Mouse (Mus musculus) heart, adult 10 weeks (tissue): ENCODE results near the gene Fip1l1. TPM values are rescaled to one million over a fixed set of nuclear protein-coding genes. Genes with fewer than 3 reads are reported as not detected.

ENCODE experiments used
- polyA plus RNA-seq: library from polyadenylated mRNA; stranded (reverse); fragments of 350-450 nt; fragmentation: Illumina TruSeq; extraction: RNeasy Lipid Tissue Mini Kit (QIAGEN cat#74804); gene quantifications from one replicate; pipeline ENCODE4 v1.2.3, GENCODE M21; 2014; ENCODE audit warnings: low read depth, low replicate concordance

Gene Fip1l1
- 25.1 TPM for polyA plus RNA-seq

DNA sequence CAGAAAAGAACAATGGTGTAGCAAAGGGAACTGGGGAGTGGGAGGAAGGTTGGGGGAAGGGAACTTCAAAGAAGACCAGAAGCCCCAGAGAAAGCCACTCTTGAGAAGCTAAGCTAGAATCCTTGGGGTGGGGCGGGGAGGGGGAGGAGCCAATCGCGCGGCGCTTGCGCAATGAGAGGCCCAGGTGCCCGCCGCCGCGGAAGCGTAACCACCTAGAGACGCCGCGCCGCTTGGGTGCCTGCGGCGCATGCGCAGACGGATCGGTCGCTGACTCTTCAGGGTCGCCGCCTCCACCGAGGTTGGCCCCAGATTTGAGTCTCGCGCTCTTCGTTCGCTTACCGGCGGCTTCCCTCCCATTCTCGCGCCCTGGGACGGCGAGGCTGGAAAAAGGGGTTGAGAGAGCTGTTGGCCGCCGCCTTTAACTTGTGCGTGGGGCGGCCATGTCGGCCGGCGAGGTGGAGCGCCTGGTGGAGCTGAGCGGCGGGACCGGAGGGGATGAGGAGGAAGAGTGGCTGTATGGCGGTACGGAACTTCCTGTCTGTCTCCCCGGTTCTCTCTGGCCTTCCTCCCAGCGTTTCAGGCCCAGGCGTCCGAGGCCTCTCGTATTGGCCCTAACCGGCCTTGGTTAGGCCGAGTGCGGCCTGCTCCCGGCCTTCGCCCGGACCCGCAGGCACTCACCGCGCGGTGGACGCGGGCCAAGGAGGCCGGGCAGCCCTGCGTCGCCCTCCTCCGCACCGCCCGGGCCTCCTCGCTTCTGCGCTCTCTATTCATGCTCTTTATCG is at the start of gene Fip1l1:
Fip1l1 (plus strand) TSS at position 210 of the 782 bp plus-strand sequence.

DNA sequence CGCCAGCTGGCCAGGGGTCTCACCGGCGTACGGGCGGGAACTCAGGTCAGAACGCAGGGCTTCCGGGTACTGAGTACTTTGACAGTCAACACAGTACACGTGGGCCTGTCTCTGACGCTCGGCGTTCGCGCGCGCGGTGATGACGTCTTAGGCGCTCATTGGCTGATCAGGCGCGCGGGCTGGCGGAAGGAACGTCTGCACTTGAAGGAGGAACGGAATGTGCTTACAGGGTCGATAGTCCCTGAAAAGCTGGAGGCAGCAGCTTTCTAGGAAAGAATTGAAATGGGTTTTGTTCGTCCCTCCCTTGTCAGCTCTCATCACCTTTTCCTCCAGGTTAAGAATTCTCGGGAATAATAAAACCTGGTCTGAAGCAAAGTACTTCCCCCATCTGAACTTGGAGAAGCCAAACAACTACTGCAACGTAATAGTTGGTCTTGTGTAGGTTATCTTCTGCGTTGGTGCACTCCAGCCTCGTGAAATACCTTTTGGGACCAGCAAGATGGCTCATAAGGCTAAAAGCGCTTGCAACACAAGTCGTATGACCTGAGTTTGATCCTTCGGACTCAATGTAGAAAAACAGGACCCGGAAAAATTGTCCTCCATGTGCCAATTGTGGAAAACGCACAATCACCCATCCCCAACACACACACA is 3.5 kb upstream of the Fip1l1 start, which contains the start of gene Scfd2:
Scfd2 (minus strand) TSS at position 130 of the 651 bp plus-strand sequence.

Other genes starting within 250 kb of the Fip1l1 start
- gene Scfd2, start 3.7 kb upstream of the Fip1l1 start, polyA plus RNA-seq, result 8.9 TPM
- gene Lnx1, start 167.5 kb downstream of the Fip1l1 start, polyA plus RNA-seq, result 10.9 TPM